Mouse (Mus musculus): ENCODE data around the gene Mrps18a. TPM values are rescaled to one million over a fixed set of nuclear protein-coding genes. Genes with fewer than 3 reads are reported as not detected.

Gene Mrps18a
- 129 and 137 TPM in 2 replicates for polyA plus RNA-seq (2015; fragmentation: Nextera tagmentation; extraction: Ambion mirVana)

GRCm38 (mm10) chr17:46110402-46111289 lies at the start of gene Mrps18a:
TSS of gene Mrps18a (plus strand) at chr17:46110986.
- H3K9me3 ChIP-seq (replicated peaks; ENCODE audit: control insufficient read depth, low read length) = no peaks in the 10 kb centered on the region
- peak within 1 kb of the TSS; percentile 88 for H3K9ac ChIP-seq (ENCODE audit: low read length)
- 5% methylated on average over 38 of the region's 38 CpGs for whole genome bisulfite sequencing
- peaks cover 6% of the 10 kb centered on the region for H3K4me1 ChIP-seq (ENCODE audit: control insufficient read depth, insufficient read depth, low read length)
- H3K27me3 ChIP-seq (ENCODE audit: control insufficient read depth, insufficient read depth, low read length) = peaks cover 7% of the 10 kb centered on the region
- peak; percentile 91 for ATAC-seq (replicated peaks; ENCODE audit: extremely low read depth, insufficient read depth, low FRiP score)
- H3K36me3 ChIP-seq (ENCODE audit: control insufficient read depth, insufficient read depth) = no peaks in the 10 kb centered on the region
- peak within 1 kb of the TSS; percentile 88 for H3K4me3 ChIP-seq (ENCODE audit: low read length)
- peak within 1 kb of the TSS; percentile 88 for H3K4me2 ChIP-seq (ENCODE audit: low read depth, low read length)
- H3K27ac ChIP-seq (ENCODE audit: low read length) = peak within 1 kb of the TSS; percentile 39

GRCm38 (mm10) chr17:46063283-46063973 lies 47.4 kb upstream of the Mrps18a start:
- Histone ChIP-seq H3K4me1 (ENCODE audit: control insufficient read depth, insufficient read depth, low read length) (peaks cover 12% of the 10 kb centered on the region), H3K4me2 (ENCODE audit: low read depth, low read length) (0 out of 2 replicates have a peak overlapping the region, but pooled peaks have one; percentile 22), H3K9ac (ENCODE audit: low read length) (no peak overlapping the region), H3K4me3 (ENCODE audit: low read length) (no peak overlapping the region), H3K27ac (ENCODE audit: low read length) (no peak overlapping the region), H3K9me3 (replicated peaks; ENCODE audit: control insufficient read depth, low read length) (no peaks in the 10 kb centered on the region), H3K36me3 (ENCODE audit: control insufficient read depth, insufficient read depth) (no peaks in the 10 kb centered on the region), H3K27me3 (ENCODE audit: control insufficient read depth, insufficient read depth, low read length) (no peaks in the 10 kb centered on the region; the same call in 1 of the 2 replicates)
- 9% methylated on average over 10 of the region's 10 CpGs for WGBS
- peak; percentile 78 for ATAC-seq (replicated peaks; ENCODE audit: extremely low read depth, insufficient read depth, low FRiP score)

GRCm38 (mm10) chr17:46063974-46064312 lies 46.8 kb upstream of the Mrps18a start:
- ATAC-seq (replicated peaks; ENCODE audit: extremely low read depth, insufficient read depth, low FRiP score) = no peak
- Histone ChIP-seq H3K4me1 (ENCODE audit: control insufficient read depth, insufficient read depth, low read length) (peaks cover 12% of the 10 kb centered on the region), H3K27me3 (ENCODE audit: control insufficient read depth, insufficient read depth, low read length) (no peaks in the 10 kb centered on the region; the same call in 1 of the 2 replicates), H3K9me3 (replicated peaks; ENCODE audit: control insufficient read depth, low read length) (no peaks in the 10 kb centered on the region), H3K27ac (ENCODE audit: low read length) (no peak overlapping the region), H3K36me3 (ENCODE audit: control insufficient read depth, insufficient read depth) (no peaks in the 10 kb centered on the region), H3K4me3 (ENCODE audit: low read length) (no peak overlapping the region), H3K9ac (ENCODE audit: low read length) (no peak overlapping the region), H3K4me2 (ENCODE audit: low read depth, low read length) (0 out of 2 replicates have a peak overlapping the region, but pooled peaks have one; percentile 22)
- WGBS = 45% methylated on average over 6 of the region's 6 CpGs

GRCm38 (mm10) chr17:46070046-46070445 lies 40.7 kb upstream of the Mrps18a start:
- no peak overlapping the region for H3K27ac ChIP-seq (ENCODE audit: low read length)
- no peaks in the 10 kb centered on the region for H3K36me3 ChIP-seq (ENCODE audit: control insufficient read depth, insufficient read depth)
- no peaks in the 10 kb centered on the region for H3K9me3 ChIP-seq (replicated peaks; ENCODE audit: control insufficient read depth, low read length)
- WGBS = 68% methylated on average over 9 of the region's 9 CpGs
- H3K4me2 ChIP-seq (ENCODE audit: low read depth, low read length) = no peak overlapping the region
- H3K27me3 ChIP-seq (ENCODE audit: control insufficient read depth, insufficient read depth, low read length) = no peaks in the 10 kb centered on the region
- H3K9ac ChIP-seq (ENCODE audit: low read length) = no peak overlapping the region
- no peak for ATAC-seq (replicated peaks; ENCODE audit: extremely low read depth, insufficient read depth, low FRiP score)
- H3K4me1 ChIP-seq (ENCODE audit: control insufficient read depth, insufficient read depth, low read length) = peaks cover 8% of the 10 kb centered on the region
- H3K4me3 ChIP-seq (ENCODE audit: low read length) = no peak overlapping the region

GRCm38 (mm10) chr17:46071531-46071930 lies 39.3 kb upstream of the Mrps18a start:
- ATAC-seq (replicated peaks; ENCODE audit: extremely low read depth, insufficient read depth, low FRiP score) = no peak
- Histone ChIP-seq H3K27ac (ENCODE audit: low read length) (no peak overlapping the region), H3K4me2 (ENCODE audit: low read depth, low read length) (no peak overlapping the region), H3K9me3 (replicated peaks; ENCODE audit: control insufficient read depth, low read length) (no peaks in the 10 kb centered on the region), H3K9ac (ENCODE audit: low read length) (no peak overlapping the region), H3K4me1 (ENCODE audit: control insufficient read depth, insufficient read depth, low read length) (peaks cover 8% of the 10 kb centered on the region), H3K4me3 (ENCODE audit: low read length) (no peak overlapping the region), H3K36me3 (ENCODE audit: control insufficient read depth, insufficient read depth) (no peaks in the 10 kb centered on the region), H3K27me3 (ENCODE audit: control insufficient read depth, insufficient read depth, low read length) (no peaks in the 10 kb centered on the region)
- WGBS = 80% methylated on average over 3 of the region's 3 CpGs

- Histone ChIP-seq H3K4me3 (ENCODE audit: low read length) (peak overlapping the region; percentile 31), H3K4me1 (ENCODE audit: control insufficient read depth, insufficient read depth, low read length) (peaks cover 8% of the 10 kb centered on the region), H3K36me3 (ENCODE audit: control insufficient read depth, insufficient read depth) (no peaks in the 10 kb centered on the region), H3K27ac (ENCODE audit: low read length) (no peak overlapping the region), H3K27me3 (ENCODE audit: control insufficient read depth, insufficient read depth, low read length) (no peaks in the 10 kb centered on the region), H3K4me2 (ENCODE audit: low read depth, low read length) (peak overlapping the region; percentile 59), H3K9ac (ENCODE audit: low read length) (no peak overlapping the region), H3K9me3 (replicated peaks; ENCODE audit: control insufficient read depth, low read length) (peaks cover 1% of the 10 kb centered on the region; the same call in 1 of the 2 replicates)
- 24% methylated on average over 23 of the region's 23 CpGs for WGBS
- ATAC-seq (replicated peaks; ENCODE audit: extremely low read depth, insufficient read depth, low FRiP score) = peak; percentile 64; the same call in 1 of the 2 replicates
Measured at GRCm38 (mm10) chr17:46073730-46074301, 37.0 kb upstream of the Mrps18a start.

GRCm38 (mm10) chr17:46074398-46075115 lies 36.2 kb upstream of the Mrps18a start:
- Histone ChIP-seq H3K4me1 (ENCODE audit: control insufficient read depth, insufficient read depth, low read length) (peaks cover 8% of the 10 kb centered on the region), H3K4me3 (ENCODE audit: low read length) (no peak overlapping the region), H3K9me3 (replicated peaks; ENCODE audit: control insufficient read depth, low read length) (peaks cover 5% of the 10 kb centered on the region; the same call in 1 of the 2 replicates), H3K4me2 (ENCODE audit: low read depth, low read length) (peak overlapping the region; percentile 59), H3K36me3 (ENCODE audit: control insufficient read depth, insufficient read depth) (no peaks in the 10 kb centered on the region), H3K9ac (ENCODE audit: low read length) (no peak overlapping the region), H3K27ac (ENCODE audit: low read length) (no peak overlapping the region), H3K27me3 (ENCODE audit: control insufficient read depth, insufficient read depth, low read length) (no peaks in the 10 kb centered on the region)
- 45% methylated on average over 7 of the region's 7 CpGs for WGBS
- ATAC-seq (replicated peaks; ENCODE audit: extremely low read depth, insufficient read depth, low FRiP score) = no peak

GRCm38 (mm10) chr17:46075116-46075485 lies 35.7 kb upstream of the Mrps18a start:
- no peaks in the 10 kb centered on the region for H3K27me3 ChIP-seq (ENCODE audit: control insufficient read depth, insufficient read depth, low read length)
- H3K9me3 ChIP-seq (replicated peaks; ENCODE audit: control insufficient read depth, low read length) = peaks cover 5% of the 10 kb centered on the region; the same call in 1 of the 2 replicates
- H3K4me3 ChIP-seq (ENCODE audit: low read length) = no peak overlapping the region
- H3K4me1 ChIP-seq (ENCODE audit: control insufficient read depth, insufficient read depth, low read length) = peaks cover 8% of the 10 kb centered on the region
- peak; percentile 12; the same call in 1 of the 2 replicates for ATAC-seq (replicated peaks; ENCODE audit: extremely low read depth, insufficient read depth, low FRiP score)
- H3K27ac ChIP-seq (ENCODE audit: low read length) = no peak overlapping the region
- WGBS = 47% methylated on average over 3 of the region's 3 CpGs
- H3K4me2 ChIP-seq (ENCODE audit: low read depth, low read length) = no peak overlapping the region
- no peaks in the 10 kb centered on the region for H3K36me3 ChIP-seq (ENCODE audit: control insufficient read depth, insufficient read depth)
- H3K9ac ChIP-seq (ENCODE audit: low read length) = no peak overlapping the region
